Mouse (Mus musculus) lung, adult 2 months (tissue): Measurements from ENCODE around the gene Mapkapk3.

Experiments
- CTCF ChIP-seq: fragments of 200-500 bp; IDR thresholded peaks from 2 replicates; pipeline ENCODE4 v1.5.1; 2011; ENCODE audit warnings: mild to moderate bottlenecking, low read length, control low read depth; ENCODE audit not compliant: insufficient read depth
- POLR2A ChIP-seq: fragments of 200-500 bp; IDR thresholded peaks from 2 replicates; pipeline ENCODE4 v1.6.1; 2011; ENCODE audit warnings: low read depth, mild to moderate bottlenecking, control low read depth, low read length, borderline replicate concordance; ENCODE audit errors: extremely low read depth

DNA sequence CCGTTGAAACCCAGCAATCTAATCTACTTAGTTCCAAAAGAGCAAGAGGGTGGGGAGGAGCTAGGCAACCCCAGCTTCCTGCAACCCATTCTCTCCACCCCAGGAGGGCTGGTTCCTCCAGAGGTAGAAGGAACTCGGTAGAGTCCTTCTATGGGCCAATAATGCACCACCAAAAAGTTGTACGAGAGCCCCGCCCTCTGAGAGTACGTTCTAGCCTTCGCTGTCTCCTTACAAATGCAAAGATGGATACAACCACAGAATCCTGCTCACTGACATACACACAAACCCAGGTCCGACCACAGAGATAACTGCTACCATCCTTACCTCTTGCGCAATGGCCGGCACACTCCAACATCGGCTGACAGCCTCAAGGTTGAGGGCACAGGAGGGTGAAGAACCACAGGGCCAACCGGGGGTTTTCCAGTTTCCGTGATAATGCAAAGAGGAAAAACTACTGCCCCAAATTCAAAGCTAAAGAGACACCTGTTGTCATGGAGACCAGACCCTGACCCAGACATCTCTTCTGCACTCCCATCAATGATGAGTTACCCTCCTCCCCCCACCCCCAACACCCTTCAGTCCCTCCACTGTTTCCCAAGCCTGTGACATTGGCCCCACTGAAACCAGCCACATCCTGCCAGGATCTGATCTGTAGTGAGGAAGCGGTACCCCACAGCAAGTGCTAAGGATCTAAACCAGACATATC is 9.2 kb downstream of the Mapkapk3 start:
- no peak for TF ChIP-seq CTCF
- TF ChIP-seq POLR2A, result no peak
